Mouse (Mus musculus) brain, embryonic 14.5 days (tissue): ENCODE results near the gene Psmd4. TPM values are rescaled to one million over a fixed set of nuclear protein-coding genes. Genes with fewer than 3 reads are reported as not detected.
A peak's percentile ranks its signal among the peaks of the same experiment; 100 is the strongest.

Source experiments
- DNase-seq: peaks from one replicate; pipeline ENCODE4 v3.0.0-alpha.2; 2011; ENCODE audit warnings: low read depth
- CTCF ChIP-seq: fragments of 200-500 bp; IDR thresholded peaks from 2 replicates; pipeline ENCODE4 v1.5.1; 2012; ENCODE audit warnings: inconsistent platforms, mild to moderate bottlenecking, moderate library complexity, borderline replicate concordance; ENCODE audit not compliant: insufficient read depth, insufficient read length; ENCODE audit errors: extremely low read depth
- POLR2A ChIP-seq: fragments of 200-500 bp; IDR thresholded peaks from 2 replicates; pipeline ENCODE4 v1.6.1; 2012; ENCODE audit warnings: mild to moderate bottlenecking, inconsistent platforms, borderline replicate concordance; ENCODE audit not compliant: poor library complexity, insufficient read depth, insufficient read length, severe bottlenecking; ENCODE audit errors: extremely low read depth
- polyA plus RNA-seq: library from polyadenylated mRNA; depleted of rRNA; stranded (reverse); fragments of >200 nt; gene quantifications from 2 replicates; pipeline ENCODE4 v1.2.3, GENCODE M21; 2012

Gene Psmd4
- polyA plus RNA-seq, 1 experiment, result 256 TPM

GRCm38 (mm10) chr3:95018741-95019140, 23.7 kb downstream of the Psmd4 start:
- DNase-seq, result no peak

DNA sequence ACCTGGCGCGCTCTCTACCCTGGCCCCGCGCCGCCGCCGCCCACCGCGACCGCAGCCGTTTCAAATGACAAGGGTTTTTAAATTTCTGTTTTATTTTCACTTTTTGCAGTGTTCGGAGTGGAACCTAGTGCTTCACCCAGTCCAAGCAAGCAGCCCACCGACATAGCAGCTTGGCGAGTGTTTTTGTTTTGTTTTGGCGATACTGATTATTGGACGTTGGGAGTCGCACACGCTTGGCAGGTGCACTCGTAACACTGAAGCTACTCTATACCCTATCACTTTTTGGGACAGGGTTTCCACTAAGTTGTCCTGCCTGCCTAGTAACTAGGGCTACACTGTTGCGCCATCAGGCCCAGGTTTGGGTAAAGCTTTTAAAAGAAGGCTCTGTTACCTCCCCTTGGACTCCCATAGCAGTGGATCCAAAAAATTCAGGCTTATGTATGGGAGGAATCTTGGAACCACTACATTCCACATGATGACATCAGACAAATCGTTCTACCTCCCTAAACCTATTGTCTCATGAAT, 25.8 kb downstream of the Psmd4 start:
- TF ChIP-seq CTCF (no peak), POLR2A (no peak)

More at GRCm38 (mm10) chr3:95018741-95019140, 23.7 kb downstream of the Psmd4 start:
- no peak for TF ChIP-seq CTCF
- no peak for TF ChIP-seq POLR2A

DNA sequence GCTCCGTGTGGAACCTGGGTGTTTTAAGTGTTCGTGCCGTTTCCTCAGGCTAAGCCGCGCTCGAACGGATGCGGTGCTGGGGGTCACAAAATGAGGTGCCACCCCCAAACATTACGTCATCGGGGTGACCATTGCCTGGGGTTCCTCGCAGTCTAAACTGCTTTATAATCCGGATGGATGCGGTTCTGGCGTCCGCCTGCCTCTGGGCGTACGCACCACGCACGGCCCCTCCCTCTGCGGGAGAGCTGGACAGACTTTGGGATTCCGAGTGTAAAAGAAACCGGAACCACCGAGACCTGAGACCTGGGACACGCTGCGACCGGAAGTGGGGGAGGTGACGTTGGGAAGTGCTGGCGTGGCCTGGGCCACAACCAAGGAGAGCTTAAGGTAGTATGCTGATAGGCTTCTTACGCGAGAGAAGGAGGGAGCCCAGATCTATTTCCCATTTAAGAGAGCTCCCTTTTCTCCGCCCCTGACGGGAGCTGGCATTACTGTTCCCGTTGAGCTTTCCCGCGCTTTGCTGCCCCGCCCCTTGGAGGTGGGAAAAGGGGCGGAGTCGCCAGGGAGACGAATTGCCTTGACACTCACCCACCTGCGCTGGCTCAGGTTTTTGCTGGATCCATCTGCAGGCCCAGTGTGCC, 26.4 kb downstream of the Psmd4 start:
- DNase-seq, result peak; percentile 97
- TF ChIP-seq CTCF, result no peak
- no peak for TF ChIP-seq POLR2A

More for the DNA sequence above, 25.8 kb downstream of the Psmd4 start:
- no peak for DNase-seq

DNA sequence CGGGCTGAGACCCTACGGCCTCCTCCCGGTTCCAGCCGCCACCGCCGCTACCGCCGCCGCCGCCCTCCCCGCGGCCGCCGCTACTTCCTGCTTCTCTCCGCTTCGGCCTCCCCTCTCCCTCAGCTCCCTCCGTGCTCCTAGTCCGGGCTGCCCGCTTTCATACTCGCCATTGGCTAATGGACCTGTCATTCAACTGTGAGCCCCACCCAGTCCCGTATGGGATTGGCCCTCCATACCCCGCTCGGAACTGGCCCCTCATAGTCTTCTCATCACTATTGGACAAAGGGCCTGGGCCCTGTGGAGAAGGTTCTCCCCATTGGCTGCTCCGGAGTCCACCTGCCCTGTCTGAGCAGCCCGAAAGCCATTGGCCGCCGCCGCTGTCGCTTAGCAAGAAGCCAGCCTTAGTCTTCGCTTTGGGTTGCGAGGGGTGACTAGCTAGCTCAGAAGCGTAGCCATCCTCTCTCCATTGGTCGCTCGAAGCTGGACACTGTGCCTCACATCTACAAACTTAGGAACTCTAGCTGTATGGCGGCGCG, 27.0 kb downstream of the Psmd4 start, which contains the start of gene Zfp687:
Gene Zfp687, minus strand, starts transcription at position 112 of the 536 bp plus-strand sequence.
- no peak for TF ChIP-seq CTCF
- TF ChIP-seq POLR2A, result peak; percentile 49; the same call in 1 of the 2 replicates
- peak; percentile 100 for DNase-seq

- DNase-seq, result peak; percentile 47
- TF ChIP-seq POLR2A (no peak), CTCF (no peak)
Measured at GRCm38 (mm10) chr3:95014428-95015151, 27.8 kb downstream of the Psmd4 start.

DNA sequence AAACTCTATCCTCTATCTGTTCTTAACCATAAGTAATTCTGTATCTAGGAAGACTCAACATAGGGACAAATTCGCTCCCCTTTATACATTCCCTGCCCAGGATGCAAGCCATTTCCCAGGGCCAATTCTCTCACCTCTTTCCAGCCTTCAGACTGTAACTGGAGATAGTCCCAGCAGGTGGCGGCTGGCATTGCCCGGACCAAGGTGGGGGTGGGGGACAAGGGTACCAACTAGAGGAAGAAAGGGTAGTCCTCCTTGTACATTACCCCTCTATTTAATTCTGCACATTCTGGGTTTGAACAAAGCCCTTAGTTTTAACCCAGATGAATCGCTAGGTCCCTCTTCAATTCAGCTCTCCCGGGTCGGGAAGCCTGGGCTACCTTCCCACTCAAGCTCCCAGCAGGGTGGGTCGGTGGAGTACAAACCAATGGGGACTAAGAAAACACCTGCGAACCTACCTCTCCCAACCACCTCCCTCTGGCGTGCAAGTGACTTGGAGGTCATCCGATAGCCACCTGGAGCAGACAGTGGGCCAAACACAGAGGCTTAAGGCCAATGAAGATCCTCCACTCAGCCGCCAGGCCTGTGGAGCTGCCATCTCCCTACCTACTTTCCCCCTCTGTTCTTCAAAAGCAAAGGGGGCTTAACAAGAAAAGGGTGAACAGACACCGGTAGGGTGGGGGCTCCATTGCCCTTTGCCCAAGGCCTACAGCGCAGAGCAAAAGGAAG, 28.6 kb downstream of the Psmd4 start:
- TF ChIP-seq CTCF, result no peak
- no peak for TF ChIP-seq POLR2A
- no peak for DNase-seq

DNA sequence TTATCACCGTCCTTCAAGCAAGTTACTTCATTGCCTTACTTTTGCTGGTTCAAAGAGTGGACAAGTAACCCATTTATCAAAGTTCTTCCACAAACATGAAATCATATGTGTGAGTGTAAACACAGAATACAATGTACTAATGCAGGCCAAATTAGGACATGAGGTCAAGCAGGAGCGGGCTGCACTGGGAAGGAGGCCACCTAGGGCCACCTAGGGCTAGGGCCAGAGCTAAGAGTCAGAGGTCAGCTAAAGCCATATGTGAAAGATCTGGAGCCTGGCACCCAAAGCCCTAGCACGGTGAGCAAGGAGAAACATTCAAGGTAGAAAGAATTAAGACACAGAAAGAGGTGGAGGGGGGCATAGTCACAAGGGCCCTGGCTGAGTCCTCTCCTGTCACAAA, 29.4 kb downstream of the Psmd4 start:
- no peak for TF ChIP-seq CTCF
- TF ChIP-seq POLR2A, result no peak
- no peak for DNase-seq

DNA sequence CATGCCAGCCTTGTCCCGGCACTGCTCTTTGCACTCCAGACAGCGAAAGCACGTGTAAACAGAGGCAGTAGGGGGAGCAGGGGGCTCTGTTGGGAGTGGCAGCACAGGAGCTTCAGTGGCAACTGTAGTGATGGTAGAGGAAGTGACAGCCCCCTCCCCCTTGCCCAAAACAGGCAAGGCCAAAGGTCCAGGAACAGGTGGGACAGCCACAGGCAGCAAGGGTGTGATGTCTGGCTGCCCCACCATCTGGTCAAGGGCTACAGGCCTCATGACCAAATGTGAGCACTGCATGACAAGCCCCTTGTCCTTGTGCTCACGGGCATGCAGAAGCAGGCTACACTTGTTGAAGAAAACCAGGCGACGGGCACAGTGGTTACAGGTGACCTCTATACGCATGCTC, 32.0 kb downstream of the Psmd4 start:
- TF ChIP-seq CTCF (no peak), POLR2A (no peak)
- DNase-seq, result no peak

DNA sequence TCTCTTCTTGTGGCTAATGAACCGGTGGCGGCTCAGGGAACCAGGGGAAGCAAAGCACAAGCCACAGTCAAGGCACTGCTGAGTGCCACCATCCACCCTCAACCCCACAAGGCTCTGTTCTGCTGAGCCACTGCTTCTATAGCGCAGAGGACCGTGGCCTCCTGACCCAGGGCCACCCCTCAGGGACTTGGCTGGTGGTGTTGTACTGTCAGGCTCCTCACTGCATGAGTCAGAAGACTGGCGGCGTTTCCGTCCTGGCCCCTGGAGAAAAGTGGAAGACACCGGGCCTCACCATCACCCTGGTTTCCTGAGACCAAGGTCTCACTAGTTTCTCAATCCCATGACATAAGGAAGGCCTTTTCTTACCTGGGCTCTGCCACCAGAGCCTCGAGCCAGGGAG, 34.7 kb downstream of the Psmd4 start:
- no peak for TF ChIP-seq CTCF
- TF ChIP-seq POLR2A, result no peak
- no peak for DNase-seq

DNA sequence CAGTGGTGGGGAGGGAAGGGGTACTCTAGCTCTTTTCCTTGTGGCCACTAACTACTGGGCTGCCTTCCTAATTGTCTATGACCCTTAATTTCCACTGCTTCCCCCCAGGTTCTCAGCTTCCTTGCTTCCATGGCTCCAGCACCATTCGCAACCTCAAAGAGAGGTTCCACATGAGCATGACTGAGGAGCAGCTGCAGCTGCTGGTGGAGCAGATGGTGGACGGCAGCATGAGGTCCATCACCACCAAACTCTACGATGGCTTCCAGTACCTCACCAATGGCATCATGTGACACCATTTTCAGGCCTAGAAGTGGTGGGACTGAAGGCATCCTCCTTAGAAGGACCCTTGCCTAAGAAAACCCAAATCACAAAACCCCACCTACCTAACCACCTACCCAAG, 36.8 kb downstream of the Psmd4 start:
- DNase-seq, result no peak

DNA sequence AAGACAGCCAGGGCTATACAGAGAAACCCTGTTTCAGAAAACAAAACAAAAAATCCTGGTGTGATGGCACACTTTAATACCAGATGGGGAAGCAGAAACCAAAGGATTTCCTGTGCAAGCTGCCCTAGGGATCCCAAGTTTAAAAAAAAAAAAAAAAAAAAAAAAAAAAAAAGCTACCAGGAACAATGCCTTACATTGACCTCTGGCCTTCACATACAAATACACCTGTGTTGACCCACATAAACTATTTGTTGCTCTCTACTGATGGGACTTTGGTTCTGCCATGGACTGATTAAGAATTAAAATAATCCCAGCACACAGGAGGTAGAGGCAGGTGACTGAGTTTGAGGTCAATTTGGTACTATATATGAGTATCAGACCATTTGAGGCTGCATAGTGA, 39.1 kb downstream of the Psmd4 start:
- TF ChIP-seq CTCF (no peak), POLR2A (no peak)
- no peak for DNase-seq

More for the DNA sequence above, 36.8 kb downstream of the Psmd4 start:
- no peak for TF ChIP-seq POLR2A
- TF ChIP-seq CTCF, result no peak

DNA sequence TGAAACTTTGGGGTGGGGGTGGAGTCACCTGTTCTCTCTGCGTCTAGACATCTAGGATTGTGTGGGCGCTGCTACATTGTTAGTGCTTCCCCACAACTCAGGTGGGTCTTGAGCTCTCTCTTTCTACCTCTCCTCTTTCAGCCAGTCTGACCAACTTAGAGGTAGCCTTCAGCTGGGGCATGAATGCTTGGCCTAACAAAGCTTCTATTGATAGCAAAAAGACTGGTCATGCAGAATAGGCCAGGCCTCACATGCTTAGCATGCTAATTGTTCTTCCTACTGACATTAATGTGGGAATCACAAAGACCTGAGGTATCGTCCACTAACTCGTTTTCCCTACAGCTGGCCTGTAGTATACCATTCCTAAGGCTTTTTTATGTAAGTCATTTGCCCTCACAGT, 39.8 kb downstream of the Psmd4 start:
- DNase-seq, result peak; percentile 67
- no peak for TF ChIP-seq CTCF
- TF ChIP-seq POLR2A, result no peak
